Mouse (Mus musculus): ENCODE results near the gene Phrf1.

Phrf1 gene

GRCm38 (mm10) chr7:141228279-141229067 lies at the start of gene Phrf1:
TSS of gene Phrf1 (plus strand) at chr7:141228784.
- TF ChIP-seq NANOG (IDR thresholded peaks at IDR 0.05; ENCODE audit: borderline replicate concordance, low read length), result no peak
- TF ChIP-seq CTCF (conservative IDR thresholded peaks at IDR 0.05; ENCODE audit: low read length), result peak; percentile 97

DNA sequence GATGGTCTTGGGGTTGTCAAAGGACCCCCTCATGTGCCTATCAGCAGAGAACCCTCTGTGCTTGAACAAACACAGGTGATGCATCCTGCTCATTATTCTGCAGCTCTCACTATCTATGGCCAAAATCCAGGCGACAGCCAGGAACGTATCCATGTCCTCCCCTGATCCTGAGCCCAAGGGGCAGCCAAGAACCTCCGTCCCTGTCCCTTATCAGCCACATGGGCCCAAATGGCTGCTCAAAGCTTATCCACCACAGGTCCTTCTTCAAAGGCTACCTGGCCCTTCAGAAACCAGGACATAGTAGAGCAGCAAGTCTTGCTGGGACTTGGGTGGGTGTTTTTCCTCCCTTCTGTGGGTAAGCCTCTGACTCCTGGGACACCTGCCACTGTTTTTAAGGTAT lies 40.4 kb upstream of the Phrf1 start:
- H3K4me3 ChIP-seq (replicated peaks; ENCODE audit: low read length), result no peak overlapping the region
- no peak for TF ChIP-seq CTCF (conservative IDR thresholded peaks at IDR 0.05; ENCODE audit: low read length)
- TF ChIP-seq POU5F1 (IDR thresholded peaks at IDR 0.05; ENCODE audit: borderline replicate concordance, low read length), result no peak
- TF ChIP-seq NANOG (IDR thresholded peaks at IDR 0.05; ENCODE audit: borderline replicate concordance, low read length), result no peak
- no peaks in the 10 kb centered on the region for H3K27me3 ChIP-seq (ENCODE audit: insufficient read depth, low read length)
- H3K9me3 ChIP-seq (ENCODE audit: low read length), result no peaks in the 10 kb centered on the region
- H3K36me3 ChIP-seq (ENCODE audit: insufficient read depth, low read length), result peaks cover 42% of the 10 kb centered on the region
- peaks cover 26% of the 10 kb centered on the region for H3K4me1 ChIP-seq (replicated peaks; ENCODE audit: low read depth, low read length)

More at GRCm38 (mm10) chr7:141228279-141229067, at the start of gene Phrf1:
- H3K9me3 ChIP-seq (ENCODE audit: low read length), result no peaks in the 10 kb centered on the region
- H3K4me3 ChIP-seq (replicated peaks; ENCODE audit: low read length), result peak within 1 kb of the TSS; percentile 100
- peaks cover 36% of the 10 kb centered on the region for H3K4me1 ChIP-seq (replicated peaks; ENCODE audit: low read depth, low read length)
- H3K36me3 ChIP-seq (ENCODE audit: insufficient read depth, low read length), result peaks cover 38% of the 10 kb centered on the region
- H3K27me3 ChIP-seq (ENCODE audit: insufficient read depth, low read length), result no peaks in the 10 kb centered on the region

GRCm38 (mm10) chr7:141188733-141189132 lies 39.9 kb upstream of the Phrf1 start:
- no peaks in the 10 kb centered on the region for H3K9me3 ChIP-seq (ENCODE audit: low read length)
- TF ChIP-seq NANOG (IDR thresholded peaks at IDR 0.05; ENCODE audit: borderline replicate concordance, low read length), result no peak
- TF ChIP-seq POU5F1 (IDR thresholded peaks at IDR 0.05; ENCODE audit: borderline replicate concordance, low read length), result no peak
- TF ChIP-seq CTCF (conservative IDR thresholded peaks at IDR 0.05; ENCODE audit: low read length), result no peak
- H3K4me3 ChIP-seq (replicated peaks; ENCODE audit: low read length), result no peak overlapping the region
- H3K36me3 ChIP-seq (ENCODE audit: insufficient read depth, low read length), result peaks cover 42% of the 10 kb centered on the region
- no peaks in the 10 kb centered on the region for H3K27me3 ChIP-seq (ENCODE audit: insufficient read depth, low read length)
- H3K4me1 ChIP-seq (replicated peaks; ENCODE audit: low read depth, low read length), result peaks cover 26% of the 10 kb centered on the region

GRCm38 (mm10) chr7:141190220-141190619 lies 38.4 kb upstream of the Phrf1 start:
- peaks cover 35% of the 10 kb centered on the region for H3K4me1 ChIP-seq (replicated peaks; ENCODE audit: low read depth, low read length)
- H3K9me3 ChIP-seq (ENCODE audit: low read length), result no peaks in the 10 kb centered on the region
- peaks cover 42% of the 10 kb centered on the region for H3K36me3 ChIP-seq (ENCODE audit: insufficient read depth, low read length)
- TF ChIP-seq CTCF (conservative IDR thresholded peaks at IDR 0.05; ENCODE audit: low read length) (no peak), NANOG (IDR thresholded peaks at IDR 0.05; ENCODE audit: borderline replicate concordance, low read length) (no peak), POU5F1 (IDR thresholded peaks at IDR 0.05; ENCODE audit: borderline replicate concordance, low read length) (no peak)
- no peak overlapping the region for H3K4me3 ChIP-seq (replicated peaks; ENCODE audit: low read length)
- no peaks in the 10 kb centered on the region for H3K27me3 ChIP-seq (ENCODE audit: insufficient read depth, low read length)

DNA sequence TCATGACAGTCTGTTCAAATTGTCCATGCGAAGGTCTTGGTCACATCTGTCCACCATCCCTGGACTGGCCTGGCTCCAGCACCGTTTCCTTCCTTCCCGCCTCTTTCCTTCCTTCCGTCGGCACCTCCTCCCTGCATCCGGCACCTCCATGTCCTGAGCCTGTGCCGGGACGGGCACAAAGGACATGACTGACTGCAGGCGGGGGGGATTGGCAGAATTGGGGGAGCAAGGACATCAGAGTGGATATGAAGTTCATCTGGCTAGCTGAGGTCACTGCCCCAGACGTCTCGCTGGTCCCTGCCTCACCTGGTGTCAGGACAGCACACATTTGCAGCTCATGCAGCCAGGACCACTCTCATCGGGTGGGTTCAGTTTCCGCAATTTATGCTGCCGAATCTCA lies 37.5 kb upstream of the Phrf1 start:
- TF ChIP-seq POU5F1 (IDR thresholded peaks at IDR 0.05; ENCODE audit: borderline replicate concordance, low read length), result no peak
- no peak for TF ChIP-seq CTCF (conservative IDR thresholded peaks at IDR 0.05; ENCODE audit: low read length)
- no peak for TF ChIP-seq NANOG (IDR thresholded peaks at IDR 0.05; ENCODE audit: borderline replicate concordance, low read length)
- no peaks in the 10 kb centered on the region for H3K9me3 ChIP-seq (ENCODE audit: low read length)
- H3K36me3 ChIP-seq (ENCODE audit: insufficient read depth, low read length), result peaks cover 42% of the 10 kb centered on the region
- H3K4me3 ChIP-seq (replicated peaks; ENCODE audit: low read length), result peak overlapping the region; percentile 96; the same call in 1 of the 2 replicates
- H3K4me1 ChIP-seq (replicated peaks; ENCODE audit: low read depth, low read length), result peaks cover 42% of the 10 kb centered on the region
- H3K27me3 ChIP-seq (ENCODE audit: insufficient read depth, low read length), result no peaks in the 10 kb centered on the region

DNA sequence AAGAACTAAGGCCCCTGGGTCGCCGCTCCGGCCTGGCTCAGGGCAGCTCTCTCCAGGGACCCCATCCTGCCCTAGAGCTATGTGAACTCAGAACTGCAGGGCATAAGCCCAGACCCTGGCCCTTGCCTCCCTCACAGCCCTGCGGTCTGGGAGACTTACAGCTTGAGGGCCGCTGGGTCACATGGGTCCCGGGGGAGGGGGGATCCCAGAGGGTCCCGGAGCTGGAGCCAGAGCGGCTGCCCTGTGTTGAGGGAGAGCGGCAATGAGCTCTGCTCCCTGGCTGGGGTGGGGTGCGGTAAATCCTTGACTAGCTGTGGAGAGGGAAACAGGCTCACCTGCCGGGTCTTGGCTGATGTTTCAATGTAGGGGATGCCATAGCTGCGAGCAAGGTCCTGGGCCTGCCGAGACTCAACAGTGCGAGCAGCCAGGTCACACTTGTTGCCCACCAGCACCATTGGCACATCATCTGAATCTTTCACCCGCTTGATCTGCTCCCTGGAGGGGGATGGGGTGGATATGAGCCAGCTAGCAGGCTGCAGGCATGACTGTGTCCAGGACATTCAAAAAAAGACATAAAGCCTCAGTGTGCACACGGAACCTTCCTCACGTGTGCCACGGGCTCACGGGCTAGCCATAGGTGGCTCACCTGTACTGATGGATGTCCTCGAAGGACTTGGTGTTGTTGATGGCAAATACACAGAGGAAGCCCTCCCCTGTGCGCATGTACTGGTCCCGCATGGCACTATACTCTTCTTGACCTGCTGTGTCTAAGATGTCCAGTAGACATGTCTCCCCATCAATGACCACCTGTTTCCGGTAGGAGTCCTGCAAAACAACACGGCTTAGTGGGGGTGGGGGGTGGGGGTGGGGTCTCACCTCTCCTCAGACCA lies 36.5 kb upstream of the Phrf1 start:
- Histone ChIP-seq H3K36me3 (ENCODE audit: insufficient read depth, low read length) (peaks cover 42% of the 10 kb centered on the region), H3K4me1 (replicated peaks; ENCODE audit: low read depth, low read length) (peaks cover 45% of the 10 kb centered on the region), H3K4me3 (replicated peaks; ENCODE audit: low read length) (peak overlapping the region; percentile 96), H3K9me3 (ENCODE audit: low read length) (no peaks in the 10 kb centered on the region), H3K27me3 (ENCODE audit: insufficient read depth, low read length) (no peaks in the 10 kb centered on the region)
- no peak for TF ChIP-seq NANOG (IDR thresholded peaks at IDR 0.05; ENCODE audit: borderline replicate concordance, low read length)
- TF ChIP-seq POU5F1 (IDR thresholded peaks at IDR 0.05; ENCODE audit: borderline replicate concordance, low read length), result no peak
- no peak for TF ChIP-seq CTCF (conservative IDR thresholded peaks at IDR 0.05; ENCODE audit: low read length)

DNA sequence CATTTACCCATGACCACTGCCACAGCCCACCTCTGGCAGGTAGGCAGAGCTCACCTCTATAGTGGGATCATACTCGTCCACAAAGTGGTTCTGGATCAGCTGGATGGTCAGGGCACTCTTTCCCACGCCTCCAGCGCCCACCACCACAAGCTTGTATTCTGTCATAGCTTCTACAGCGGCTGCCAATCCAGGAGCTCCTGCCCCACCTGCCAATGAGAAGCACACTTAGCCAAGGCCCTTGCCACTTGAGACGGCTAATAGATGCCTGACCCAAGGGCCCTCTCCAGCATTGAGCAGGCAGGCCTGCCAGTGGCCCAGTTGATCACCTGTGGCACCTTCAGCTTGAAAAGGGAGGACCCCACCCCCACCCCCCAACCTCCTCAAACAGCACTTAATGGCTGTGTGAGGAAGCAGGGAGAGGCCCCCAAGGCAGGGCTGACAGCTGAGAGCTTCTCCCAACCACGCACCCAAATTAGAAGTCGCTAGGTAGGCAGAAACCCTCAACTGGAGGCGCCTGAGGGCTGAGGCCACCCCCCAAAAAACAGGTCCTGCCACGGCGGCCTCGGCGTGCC lies 35.7 kb upstream of the Phrf1 start:
- H3K27me3 ChIP-seq (ENCODE audit: insufficient read depth, low read length), result no peaks in the 10 kb centered on the region

GRCm38 (mm10) chr7:141193348-141193856 lies 35.2 kb upstream of the Phrf1 start:
- Histone ChIP-seq H3K9me3 (ENCODE audit: low read length) (no peaks in the 10 kb centered on the region), H3K27me3 (ENCODE audit: insufficient read depth, low read length) (no peaks in the 10 kb centered on the region), H3K36me3 (ENCODE audit: insufficient read depth, low read length) (peaks cover 49% of the 10 kb centered on the region), H3K4me1 (replicated peaks; ENCODE audit: low read depth, low read length) (peaks cover 45% of the 10 kb centered on the region), H3K4me3 (replicated peaks; ENCODE audit: low read length) (peak overlapping the region; percentile 96)
- no peak for TF ChIP-seq CTCF (conservative IDR thresholded peaks at IDR 0.05; ENCODE audit: low read length)
- TF ChIP-seq POU5F1 (IDR thresholded peaks at IDR 0.05; ENCODE audit: borderline replicate concordance, low read length), result no peak
- TF ChIP-seq NANOG (IDR thresholded peaks at IDR 0.05; ENCODE audit: borderline replicate concordance, low read length), result no peak

More for the DNA sequence above, 35.7 kb upstream of the Phrf1 start:
- no peaks in the 10 kb centered on the region for H3K9me3 ChIP-seq (ENCODE audit: low read length)
- peaks cover 46% of the 10 kb centered on the region for H3K36me3 ChIP-seq (ENCODE audit: insufficient read depth, low read length)
- H3K4me1 ChIP-seq (replicated peaks; ENCODE audit: low read depth, low read length), result peaks cover 45% of the 10 kb centered on the region
- H3K4me3 ChIP-seq (replicated peaks; ENCODE audit: low read length), result peak overlapping the region; percentile 96
- TF ChIP-seq POU5F1 (IDR thresholded peaks at IDR 0.05; ENCODE audit: borderline replicate concordance, low read length) (no peak), NANOG (IDR thresholded peaks at IDR 0.05; ENCODE audit: borderline replicate concordance, low read length) (no peak), CTCF (conservative IDR thresholded peaks at IDR 0.05; ENCODE audit: low read length) (no peak)

All from E14TG2a.4 (cell line).